Mouse (Mus musculus) small intestine, adult 2 months (tissue): ENCODE data around the gene Dixdc1. TPM values are rescaled to one million over a fixed set of nuclear protein-coding genes. Genes with fewer than 3 reads are reported as not detected.

Source experiments
- H3K27ac ChIP-seq: fragments of 200-500 bp; 2 replicates; pipeline ENCODE4 v1.5.1; 2012; ENCODE audit warnings: low read depth, low read length, control low read depth, inconsistent platforms; ENCODE audit not compliant: insufficient read depth
- H3K27me3 ChIP-seq: fragments of 200-500 bp; 2 replicates; pipeline ENCODE4 v1.6.1; 2012; ENCODE audit warnings: mild to moderate bottlenecking, moderate library complexity, low read length, inconsistent platforms; ENCODE audit not compliant: control insufficient read depth, insufficient read depth
- H3K36me3 ChIP-seq: fragments of 200-500 bp; 2 replicates; pipeline ENCODE4 v1.6.1; 2012; ENCODE audit warnings: mild to moderate bottlenecking, low read length, control low read depth, inconsistent platforms; ENCODE audit not compliant: control insufficient read depth, insufficient read depth
- H3K4me1 ChIP-seq: fragments of 200-500 bp; 2 replicates; pipeline ENCODE4 v1.6.1; 2012; ENCODE audit warnings: low read length, inconsistent platforms, mixed read lengths; ENCODE audit not compliant: control insufficient read depth, insufficient read depth, insufficient read length
- H3K4me3 ChIP-seq: fragments of 200-500 bp; 2 replicates; pipeline ENCODE4 v1.5.1; 2012; ENCODE audit warnings: low read depth, mild to moderate bottlenecking, control low read depth, inconsistent platforms, low read length, moderate library complexity
- CTCF ChIP-seq: fragments of 200-500 bp; IDR thresholded peaks from 2 replicates; pipeline ENCODE4 v1.5.1; 2012; ENCODE audit warnings: low read depth, mild to moderate bottlenecking, control low read depth, inconsistent platforms, low read length, moderate library complexity, mixed read lengths; ENCODE audit not compliant: insufficient replicate concordance, insufficient read length; ENCODE audit errors: extremely low read depth
- POLR2A ChIP-seq: fragments of 200-500 bp; IDR thresholded peaks from 2 replicates; pipeline ENCODE4 v1.6.1; 2012; ENCODE audit warnings: low read depth, mild to moderate bottlenecking, control low read depth, inconsistent platforms, low read length, moderate library complexity
- WGBS: fragments of 180-500 bp; shearing (Covaris S2); methylation state at CpG from one replicate; pipeline ENCODE4 v1.1.7; 2018; 5-methylcytosine and 5-hydroxymethylcytosine counted together
- polyA plus RNA-seq: library from polyadenylated mRNA; depleted of rRNA; stranded (reverse); fragments of >200 nt; gene quantifications from 2 replicates; pipeline ENCODE4 v1.2.3, GENCODE M21; 2012

Dixdc1 gene
- polyA plus RNA-seq, 1 experiment = 0.75 TPM

GRCm38 (mm10) chr9:50660431-50660830, 78.9 kb downstream of the Dixdc1 start:
- TF ChIP-seq CTCF (no peak), POLR2A (peak; percentile 53; the same call in 1 of the 2 replicates)
- Histone ChIP-seq H3K4me1 (no peaks in the 10 kb centered on the region), H3K4me3 (0 out of 2 replicates have a peak overlapping the region, but pooled peaks have one; percentile 2), H3K36me3 (peaks cover 6% of the 10 kb centered on the region), H3K27me3 (peaks cover 8% of the 10 kb centered on the region; the same call in 1 of the 2 replicates), H3K27ac (peak overlapping the region; percentile 63)
- 9% methylated on average over 12 of the region's 12 CpGs for WGBS

GRCm38 (mm10) chr9:50659392-50660217, 79.7 kb downstream of the Dixdc1 start, which contains the start of gene Dlat:
Dlat (minus strand) TSS chr9:50659780.
- Histone ChIP-seq H3K4me3 (peak within 1 kb of the TSS; percentile 83), H3K4me1 (no peaks in the 10 kb centered on the region), H3K27ac (peak within 1 kb of the TSS; percentile 63), H3K36me3 (peaks cover 6% of the 10 kb centered on the region), H3K27me3 (0 out of 2 replicates have a peak, but pooled peaks cover 5% of the 10 kb centered on the region)
- under 1% methylated on average over 63 of the region's 63 CpGs for WGBS
- TF ChIP-seq CTCF = no peak
- TF ChIP-seq POLR2A = peak; percentile 77; the same call in 1 of the 2 replicates

DNA sequence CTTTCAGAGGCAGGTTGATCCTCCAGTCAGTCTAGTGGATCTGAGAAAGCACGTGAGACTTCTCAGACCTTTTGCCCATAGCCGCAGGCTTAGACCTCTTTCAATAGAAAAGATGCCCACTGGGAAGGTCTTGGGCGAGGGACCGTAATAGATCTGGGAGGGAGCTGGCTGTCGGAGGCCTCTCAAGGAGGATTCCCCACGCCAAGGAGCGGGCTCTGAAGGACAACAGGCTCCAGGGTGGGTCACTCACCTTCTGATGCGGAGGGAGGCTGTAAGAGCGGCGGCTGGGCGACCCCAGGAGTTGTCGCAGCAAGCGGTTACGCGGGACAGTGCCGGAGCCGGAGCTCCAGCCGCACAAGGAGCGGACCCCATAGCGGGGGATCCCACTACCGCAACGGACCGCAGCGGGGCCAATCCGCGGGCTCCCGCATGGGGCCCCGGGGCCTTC, 80.4 kb downstream of the Dixdc1 start:
- under 1% methylated on average over 28 of the region's 28 CpGs for WGBS

DNA sequence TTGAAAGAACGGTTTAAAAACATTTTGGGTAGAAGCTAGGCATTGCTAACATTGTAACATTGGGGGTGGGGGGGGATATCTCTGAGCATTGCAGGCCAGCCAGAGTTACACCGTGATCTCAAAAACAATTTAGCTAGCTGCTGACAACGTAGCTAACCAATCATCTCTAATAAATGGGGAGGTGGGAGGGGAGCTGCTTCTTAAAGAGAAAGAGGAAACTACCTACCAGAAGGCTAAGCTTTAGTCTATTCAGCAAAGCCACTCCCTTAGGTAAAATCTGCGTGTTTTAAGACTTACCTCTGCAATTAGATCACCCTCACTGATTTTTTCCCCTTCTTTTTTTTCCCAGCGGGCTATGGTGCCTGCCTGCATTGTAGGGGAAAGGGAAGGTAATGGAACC, 80.9 kb downstream of the Dixdc1 start:
- H3K27ac ChIP-seq = no peak overlapping the region
- WGBS = 17% methylated on average over 5 of the region's 5 CpGs
- H3K36me3 ChIP-seq = peaks cover 11% of the 10 kb centered on the region
- H3K4me3 ChIP-seq = no peak overlapping the region
- no peaks in the 10 kb centered on the region for H3K4me1 ChIP-seq
- H3K27me3 ChIP-seq = 0 out of 2 replicates have a peak, but pooled peaks cover under 1% of the 10 kb centered on the region
- TF ChIP-seq POLR2A (no peak), CTCF (no peak)

More for the DNA sequence above, 80.4 kb downstream of the Dixdc1 start:
- Histone ChIP-seq H3K4me1 (no peaks in the 10 kb centered on the region), H3K36me3 (peaks cover 9% of the 10 kb centered on the region), H3K27me3 (0 out of 2 replicates have a peak, but pooled peaks cover 5% of the 10 kb centered on the region), H3K27ac (peak overlapping the region; percentile 63), H3K4me3 (peak overlapping the region; percentile 83)
- no peak for TF ChIP-seq POLR2A
- TF ChIP-seq CTCF = no peak

GRCm38 (mm10) chr9:50650503-50650902, 88.8 kb downstream of the Dixdc1 start:
- Histone ChIP-seq H3K4me1 (no peaks in the 10 kb centered on the region), H3K27me3 (no peaks in the 10 kb centered on the region), H3K36me3 (peaks cover 47% of the 10 kb centered on the region), H3K4me3 (no peak overlapping the region), H3K27ac (no peak overlapping the region)
- WGBS = 89% methylated on average over 10 of the region's 10 CpGs
- TF ChIP-seq CTCF = no peak
- TF ChIP-seq POLR2A = no peak

DNA sequence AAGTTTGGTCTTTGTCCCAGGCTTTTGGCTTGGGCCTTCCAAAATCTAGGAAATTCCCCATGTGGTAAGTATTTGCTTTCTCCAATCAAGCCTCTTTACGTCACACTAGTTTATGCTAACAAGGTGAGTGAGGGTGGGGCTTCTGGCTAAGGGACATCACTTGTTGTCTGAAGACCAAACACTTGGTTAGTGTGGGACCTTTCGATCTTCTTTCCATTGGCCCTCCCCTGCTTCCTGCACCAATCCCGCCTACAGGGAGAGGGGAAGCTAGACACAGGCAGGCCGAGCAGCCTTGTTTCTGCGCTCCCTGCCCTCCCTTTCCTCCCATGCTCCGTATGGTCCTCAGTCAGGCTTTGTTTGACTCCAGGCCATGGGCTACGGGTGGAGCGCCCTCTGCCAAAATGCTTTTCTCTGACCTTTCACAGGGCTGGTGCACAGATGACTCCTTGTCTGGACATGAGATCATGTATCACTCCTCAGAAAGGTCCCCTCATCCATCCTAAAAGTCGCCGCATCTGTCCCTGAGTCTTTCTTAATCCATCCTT, 92.4 kb downstream of the Dixdc1 start:
- TF ChIP-seq CTCF (no peak), POLR2A (no peak)
- Histone ChIP-seq H3K27ac (no peak overlapping the region), H3K36me3 (peaks cover 59% of the 10 kb centered on the region), H3K4me1 (no peaks in the 10 kb centered on the region), H3K4me3 (no peak overlapping the region), H3K27me3 (no peaks in the 10 kb centered on the region)
- WGBS = 90% methylated on average over 10 of the region's 10 CpGs

DNA sequence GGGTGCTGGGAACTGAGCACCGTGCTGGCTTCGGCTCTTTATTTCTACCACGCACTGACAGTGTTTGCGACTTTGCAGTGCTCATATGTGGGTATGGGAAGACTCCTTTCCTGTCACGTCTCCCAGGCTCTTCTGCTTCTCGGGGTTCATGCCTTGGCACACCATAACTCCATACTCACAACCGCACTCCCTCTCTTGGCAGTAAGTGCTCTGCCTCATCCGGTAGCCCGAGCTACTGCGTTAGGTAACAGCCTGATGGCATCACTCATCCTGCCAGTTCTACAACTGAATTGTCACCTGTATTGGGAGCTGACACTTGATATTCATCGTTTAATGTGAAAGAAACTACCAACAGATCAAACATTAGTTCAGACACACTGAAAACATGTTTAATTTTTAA, 105.0 kb downstream of the Dixdc1 start:
- Histone ChIP-seq H3K27me3 (no peaks in the 10 kb centered on the region), H3K27ac (no peak overlapping the region), H3K4me3 (no peak overlapping the region), H3K4me1 (0 out of 2 replicates have a peak, but pooled peaks cover 2% of the 10 kb centered on the region), H3K36me3 (peaks cover 20% of the 10 kb centered on the region)
- TF ChIP-seq CTCF (no peak), POLR2A (no peak)
- WGBS = 96% methylated on average over 11 of the region's 11 CpGs
